Mouse (Mus musculus): ENCODE data around the gene Cgnl1. TPM values are rescaled to one million over a fixed set of nuclear protein-coding genes. Genes with fewer than 3 reads are reported as not detected.

Cgnl1 gene
- polyA plus RNA-seq, 1 experiment from 2014 or later, result 6.9 TPM

DNA sequence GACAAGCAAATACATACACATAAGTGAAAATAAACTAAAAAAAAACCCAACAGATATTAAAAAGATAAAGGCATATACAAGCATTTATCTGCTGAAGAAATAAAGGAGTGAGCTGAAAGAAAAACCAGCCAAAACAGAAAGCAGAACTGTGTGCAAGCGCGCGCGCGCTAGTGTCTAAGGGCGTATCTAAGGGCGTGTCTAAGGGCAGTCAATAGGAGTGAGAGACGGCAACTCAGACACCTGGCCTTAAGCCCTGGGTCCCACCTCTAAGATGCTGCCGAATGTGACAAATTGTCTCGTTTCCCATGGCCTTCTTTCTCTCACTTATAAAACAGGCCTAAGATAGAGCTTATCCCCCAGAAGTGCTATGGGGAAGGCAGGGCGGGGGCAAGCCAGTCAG, 6.9 kb downstream of the Cgnl1 start:
- Histone ChIP-seq H3K9ac (replicated peaks) (no peak overlapping the region), H3K4me1 (peaks cover 16% of the 10 kb centered on the region), H3K36me3 (no peaks in the 10 kb centered on the region), H3K4me3 (replicated peaks) (no peak overlapping the region), H3K27me3 (replicated peaks) (0 out of 2 replicates have a peak, but pooled peaks cover 4% of the 10 kb centered on the region), H3K4me2 (no peak overlapping the region), H3K9me3 (replicated peaks) (no peaks in the 10 kb centered on the region), H3K27ac (replicated peaks) (no peak overlapping the region)
- no peak for ATAC-seq (ENCODE audit: low FRiP score)
- 61% methylated on average over 11 of the region's 11 CpGs for WGBS

DNA sequence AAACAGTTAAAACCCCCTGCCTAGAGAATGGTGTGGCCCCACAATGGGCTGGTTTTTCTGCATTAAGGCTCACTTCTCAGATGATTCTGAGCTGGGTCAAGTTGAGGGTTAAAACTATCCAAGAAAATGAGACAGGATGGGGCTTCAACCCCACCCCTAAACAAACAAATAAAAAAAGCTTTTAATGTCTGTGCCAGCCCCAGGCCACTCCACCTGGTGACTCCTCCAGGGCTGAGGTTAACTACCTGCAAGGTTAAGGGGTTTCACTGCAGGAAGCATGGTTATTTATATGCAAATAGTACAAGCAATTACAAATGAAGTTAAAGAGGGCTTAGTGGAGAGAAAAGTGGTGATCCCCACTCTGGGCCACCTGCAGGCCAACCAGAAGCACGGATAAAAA, 8.1 kb downstream of the Cgnl1 start:
- 10% methylated on average over 1 of the region's 1 CpGs for WGBS
- Histone ChIP-seq H3K27ac (replicated peaks) (no peak overlapping the region), H3K4me3 (replicated peaks) (no peak overlapping the region), H3K4me2 (no peak overlapping the region), H3K9ac (replicated peaks) (no peak overlapping the region), H3K4me1 (peaks cover 16% of the 10 kb centered on the region), H3K27me3 (replicated peaks) (no peaks in the 10 kb centered on the region), H3K36me3 (no peaks in the 10 kb centered on the region), H3K9me3 (replicated peaks) (no peaks in the 10 kb centered on the region)
- ATAC-seq (ENCODE audit: low FRiP score), result no peak

DNA sequence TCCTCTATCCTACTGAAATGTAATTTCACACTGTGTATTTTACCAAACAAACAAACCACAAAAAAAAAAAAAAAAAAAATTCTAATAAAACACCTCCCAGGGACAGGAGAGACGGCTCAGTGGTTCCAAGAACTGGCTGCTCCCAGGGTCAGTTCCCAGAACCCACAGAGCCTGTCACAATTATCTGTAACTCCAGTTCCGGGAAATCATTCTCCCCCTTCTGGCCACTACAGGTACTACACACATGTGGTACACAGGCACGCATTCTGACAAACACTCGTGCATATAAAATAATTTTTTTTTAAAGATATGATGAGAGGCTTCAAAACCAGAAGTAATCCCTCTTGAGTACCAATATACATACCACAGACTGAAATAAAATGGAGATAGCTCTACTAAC, 9.7 kb downstream of the Cgnl1 start:
- Histone ChIP-seq H3K27me3 (replicated peaks) (no peaks in the 10 kb centered on the region), H3K36me3 (no peaks in the 10 kb centered on the region), H3K9ac (replicated peaks) (no peak overlapping the region), H3K4me3 (replicated peaks) (no peak overlapping the region), H3K9me3 (replicated peaks) (no peaks in the 10 kb centered on the region), H3K4me2 (no peak overlapping the region), H3K4me1 (peaks cover 16% of the 10 kb centered on the region), H3K27ac (replicated peaks) (no peak overlapping the region)
- ATAC-seq (ENCODE audit: low FRiP score), result no peak
- 93% methylated on average over 4 of the region's 4 CpGs for WGBS

DNA sequence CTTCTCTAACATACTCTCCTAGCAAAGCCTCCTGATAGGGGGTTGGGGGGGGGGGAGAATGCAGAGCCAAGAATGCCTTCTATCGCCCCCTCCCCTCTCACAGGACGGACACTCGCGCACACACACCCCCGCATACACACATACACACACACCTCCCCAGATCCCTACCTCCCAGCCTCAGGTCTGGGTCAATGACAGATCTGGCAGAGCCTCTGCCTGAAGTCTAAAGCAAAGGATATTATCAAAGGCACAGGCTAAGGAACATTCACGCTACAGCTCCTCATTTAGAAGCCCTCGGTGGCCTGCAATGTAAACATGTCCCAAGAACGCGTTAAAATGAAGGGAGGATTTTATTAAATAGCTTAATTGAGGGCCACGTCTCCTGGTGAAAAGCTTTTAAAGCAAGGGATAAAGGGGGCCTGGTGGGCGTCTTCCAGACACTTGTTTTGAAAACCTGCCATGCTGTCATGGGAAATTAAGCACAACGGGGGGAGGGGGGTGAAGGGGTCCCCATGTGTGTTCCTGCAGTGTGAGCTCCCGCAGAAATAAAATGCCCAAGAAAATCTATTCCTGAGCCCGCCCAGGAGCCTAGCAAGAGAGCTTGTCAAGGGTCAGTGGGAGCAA, 10.8 kb downstream of the Cgnl1 start:
- Histone ChIP-seq H3K4me3 (replicated peaks) (no peak overlapping the region), H3K27me3 (replicated peaks) (no peaks in the 10 kb centered on the region), H3K9ac (replicated peaks) (no peak overlapping the region), H3K36me3 (no peaks in the 10 kb centered on the region), H3K4me2 (no peak overlapping the region; the same call in 1 of the 2 replicates), H3K27ac (replicated peaks) (no peak overlapping the region), H3K4me1 (peaks cover 16% of the 10 kb centered on the region), H3K9me3 (replicated peaks) (no peaks in the 10 kb centered on the region)
- ATAC-seq (ENCODE audit: low FRiP score), result no peak
- WGBS, result 19% methylated on average over 14 of the region's 14 CpGs

DNA sequence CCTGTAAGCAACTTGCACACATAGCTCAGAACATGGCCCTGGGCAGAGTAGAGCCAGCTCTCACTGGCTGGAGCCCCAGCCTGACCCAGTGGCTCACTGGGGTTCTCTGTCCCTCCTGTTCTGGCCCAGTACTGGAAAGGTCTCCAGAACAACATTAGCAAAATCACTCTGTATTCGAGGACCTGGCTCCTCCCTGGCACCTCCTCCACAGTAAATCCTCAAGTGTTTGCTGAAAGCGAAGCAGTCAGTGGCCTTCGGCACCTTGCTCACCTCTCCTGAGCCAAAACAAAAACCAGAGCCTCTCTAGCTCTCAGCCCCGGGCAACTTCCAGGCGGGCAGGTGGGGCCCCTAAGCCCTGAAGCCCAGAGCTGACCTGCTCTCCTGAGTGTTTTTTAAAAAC, 11.5 kb downstream of the Cgnl1 start:
- WGBS, result 25% methylated on average over 5 of the region's 5 CpGs
- Histone ChIP-seq H3K4me2 (no peak overlapping the region), H3K9ac (replicated peaks) (no peak overlapping the region), H3K4me1 (peaks cover 16% of the 10 kb centered on the region), H3K27ac (replicated peaks) (no peak overlapping the region), H3K27me3 (replicated peaks) (no peaks in the 10 kb centered on the region), H3K36me3 (no peaks in the 10 kb centered on the region), H3K9me3 (replicated peaks) (no peaks in the 10 kb centered on the region), H3K4me3 (replicated peaks) (no peak overlapping the region)
- no peak for ATAC-seq (ENCODE audit: low FRiP score)

DNA sequence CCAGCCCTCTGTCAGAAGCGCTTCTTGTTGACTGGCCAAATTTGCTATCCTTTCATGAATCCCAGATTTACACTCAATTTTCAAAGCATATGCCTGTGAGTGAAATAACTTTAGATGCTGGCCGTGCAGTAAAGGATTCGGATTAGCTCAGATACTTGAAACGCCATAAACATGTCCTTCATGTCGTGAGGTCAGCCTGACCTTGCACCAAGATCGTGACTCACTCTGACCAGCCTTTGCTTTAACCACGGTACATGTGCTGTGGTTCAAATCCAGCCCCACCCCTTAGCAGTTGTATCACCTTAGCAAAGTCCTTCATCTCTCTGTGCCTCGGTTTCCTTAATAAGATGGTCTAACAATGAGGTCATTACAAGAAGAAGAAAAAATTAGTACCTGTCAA, 14.0 kb downstream of the Cgnl1 start:
- no peaks in the 10 kb centered on the region for H3K27me3 ChIP-seq (replicated peaks)
- WGBS, result 73% methylated on average over 8 of the region's 8 CpGs
- H3K4me3 ChIP-seq (replicated peaks), result no peak overlapping the region
- no peak overlapping the region for H3K27ac ChIP-seq (replicated peaks)
- ATAC-seq (ENCODE audit: low FRiP score), result no peak
- H3K36me3 ChIP-seq, result no peaks in the 10 kb centered on the region
- no peak overlapping the region for H3K9ac ChIP-seq (replicated peaks)
- no peak overlapping the region for H3K4me2 ChIP-seq
- no peaks in the 10 kb centered on the region for H3K9me3 ChIP-seq (replicated peaks)
- H3K4me1 ChIP-seq, result peaks cover 21% of the 10 kb centered on the region

DNA sequence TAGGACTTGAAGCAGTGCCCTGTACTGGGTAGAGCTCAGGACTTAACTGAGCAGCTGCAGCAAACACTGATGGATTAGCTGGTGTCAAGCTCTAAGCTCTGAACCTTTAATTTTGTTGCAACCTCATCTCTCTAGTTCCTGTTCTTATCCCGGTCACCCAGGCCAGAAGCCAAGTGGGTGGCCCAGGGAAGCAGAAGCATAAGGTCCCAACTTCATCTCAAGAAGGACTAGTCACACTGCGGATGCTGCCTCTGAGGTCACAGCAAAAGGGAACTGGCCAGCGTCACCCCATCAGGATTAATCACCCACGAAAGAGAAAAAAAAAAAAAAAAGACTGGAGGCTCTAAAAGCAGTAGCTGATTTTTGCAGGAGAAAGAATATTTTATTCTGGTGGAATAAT, 14.5 kb downstream of the Cgnl1 start:
- Histone ChIP-seq H3K9me3 (replicated peaks) (no peaks in the 10 kb centered on the region), H3K27me3 (replicated peaks) (no peaks in the 10 kb centered on the region), H3K9ac (replicated peaks) (no peak overlapping the region), H3K4me1 (peaks cover 21% of the 10 kb centered on the region), H3K27ac (replicated peaks) (no peak overlapping the region), H3K36me3 (no peaks in the 10 kb centered on the region), H3K4me2 (no peak overlapping the region), H3K4me3 (replicated peaks) (no peak overlapping the region)
- ATAC-seq (ENCODE audit: low FRiP score), result no peak
- 50% methylated on average over 4 of the region's 4 CpGs for WGBS

DNA sequence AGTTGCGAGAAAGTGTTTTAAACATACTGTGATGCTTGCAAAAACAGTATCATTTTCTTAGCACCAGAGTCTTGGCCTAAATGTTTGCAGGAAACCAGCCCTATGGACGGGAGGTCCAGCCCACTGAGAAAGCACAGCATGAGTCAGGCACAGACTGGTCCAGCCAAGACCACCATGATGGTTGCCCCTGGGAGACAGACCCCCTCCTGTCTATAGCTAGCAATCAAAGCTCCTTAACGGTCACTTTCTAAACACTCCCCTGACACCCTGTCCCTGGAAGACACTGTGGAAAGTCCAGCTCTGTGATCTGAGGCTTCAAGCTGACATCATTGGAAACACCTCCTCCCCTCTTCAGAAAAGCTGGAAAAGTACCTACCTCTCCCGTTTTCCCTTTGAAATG, 17.4 kb downstream of the Cgnl1 start:
- no peaks in the 10 kb centered on the region for H3K36me3 ChIP-seq
- H3K4me2 ChIP-seq, result no peak overlapping the region
- no peak overlapping the region for H3K9ac ChIP-seq (replicated peaks)
- WGBS, result 50% methylated on average over 4 of the region's 4 CpGs
- no peak for ATAC-seq (ENCODE audit: low FRiP score)
- peaks cover 15% of the 10 kb centered on the region for H3K4me1 ChIP-seq
- H3K9me3 ChIP-seq (replicated peaks), result no peaks in the 10 kb centered on the region
- H3K27me3 ChIP-seq (replicated peaks), result no peaks in the 10 kb centered on the region
- H3K27ac ChIP-seq (replicated peaks), result no peak overlapping the region
- no peak overlapping the region for H3K4me3 ChIP-seq (replicated peaks)

DNA sequence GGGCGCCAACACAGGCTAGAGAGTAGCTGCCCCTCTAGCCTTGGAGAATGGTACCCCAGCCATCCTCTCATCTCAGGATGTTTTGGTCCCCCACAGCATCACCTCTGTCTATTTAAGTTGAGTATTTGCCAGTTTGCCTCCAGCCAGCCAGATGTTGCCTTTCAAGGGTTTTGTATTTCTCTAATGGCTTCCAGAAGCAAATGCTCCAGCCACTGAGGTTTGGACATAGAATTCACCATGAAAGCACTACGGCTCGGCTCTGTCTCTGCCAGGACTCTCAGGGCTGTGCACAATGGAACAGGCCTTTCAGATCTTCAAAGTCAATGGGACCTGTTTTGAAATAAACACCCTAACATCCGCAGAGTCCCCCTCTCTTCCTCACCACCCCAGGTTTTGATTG, 17.9 kb downstream of the Cgnl1 start:
- no peak for ATAC-seq (ENCODE audit: low FRiP score)
- no peak overlapping the region for H3K4me3 ChIP-seq (replicated peaks)
- H3K27me3 ChIP-seq (replicated peaks), result no peaks in the 10 kb centered on the region
- no peak overlapping the region for H3K9ac ChIP-seq (replicated peaks)
- no peaks in the 10 kb centered on the region for H3K9me3 ChIP-seq (replicated peaks)
- peaks cover 15% of the 10 kb centered on the region for H3K4me1 ChIP-seq
- no peak overlapping the region; the same call in 1 of the 2 replicates for H3K27ac ChIP-seq (replicated peaks)
- H3K36me3 ChIP-seq, result no peaks in the 10 kb centered on the region
- H3K4me2 ChIP-seq, result no peak overlapping the region
- WGBS, result 55% methylated on average over 4 of the region's 4 CpGs

DNA sequence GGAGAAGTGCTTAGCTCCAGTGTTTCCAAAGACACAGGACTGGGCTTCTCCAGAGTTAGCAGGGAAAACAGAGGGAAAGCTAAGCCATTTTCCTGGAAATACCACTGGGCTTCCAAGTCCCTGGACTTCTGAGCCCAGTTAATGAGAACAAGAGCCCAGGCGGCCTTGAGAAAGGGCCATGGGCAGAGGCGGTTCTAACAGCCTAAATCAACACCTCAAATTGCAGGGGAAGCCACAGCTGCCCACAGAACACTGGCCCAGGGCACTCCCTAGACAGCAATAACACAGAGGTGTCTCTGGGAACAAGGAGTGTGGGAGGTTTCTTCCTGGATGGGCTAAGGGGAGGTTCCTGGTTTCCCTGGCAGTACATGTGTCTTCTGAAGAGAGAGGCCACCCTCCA, 18.3 kb downstream of the Cgnl1 start:
- 30% methylated on average over 2 of the region's 2 CpGs for WGBS
- Histone ChIP-seq H3K36me3 (no peaks in the 10 kb centered on the region), H3K4me1 (peaks cover 15% of the 10 kb centered on the region), H3K27ac (replicated peaks) (no peak overlapping the region), H3K4me2 (no peak overlapping the region), H3K9ac (replicated peaks) (no peak overlapping the region), H3K9me3 (replicated peaks) (no peaks in the 10 kb centered on the region), H3K4me3 (replicated peaks) (no peak overlapping the region), H3K27me3 (replicated peaks) (no peaks in the 10 kb centered on the region)
- ATAC-seq (ENCODE audit: low FRiP score), result no peak

DNA sequence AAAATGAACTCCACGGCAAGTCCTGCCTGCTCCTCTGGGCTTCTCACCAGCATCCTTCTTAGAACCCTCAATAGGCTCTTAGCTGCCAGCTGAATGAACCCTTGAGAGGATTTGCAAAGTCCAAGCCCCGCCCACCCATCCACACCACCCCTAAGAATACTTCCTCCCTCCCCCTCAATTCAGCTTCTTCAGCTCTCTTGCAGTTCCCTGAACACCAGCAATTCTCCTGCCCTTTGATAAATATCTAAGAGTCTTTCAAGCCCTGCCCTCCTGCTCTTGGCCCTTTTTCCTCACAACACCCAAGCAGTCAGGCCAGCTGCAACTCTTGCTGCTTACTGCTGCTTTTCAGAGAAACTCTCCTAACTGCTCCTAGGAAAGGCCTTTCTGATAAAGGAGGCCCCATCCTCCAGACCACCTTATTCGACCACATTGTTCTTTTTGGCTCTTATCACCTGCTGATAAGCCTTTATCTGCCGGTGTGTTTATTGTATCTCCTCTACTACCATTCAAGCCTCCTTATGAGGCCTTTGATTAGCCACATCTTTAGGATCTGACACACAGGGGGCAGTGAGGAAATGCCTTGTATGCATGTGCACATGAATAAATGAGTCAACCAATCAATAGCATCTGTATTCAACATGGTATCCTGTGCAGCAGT, 21.3 kb downstream of the Cgnl1 start:
- ATAC-seq (ENCODE audit: low FRiP score), result no peak
- H3K27ac ChIP-seq (replicated peaks), result no peak overlapping the region
- H3K27me3 ChIP-seq (replicated peaks), result no peaks in the 10 kb centered on the region
- H3K36me3 ChIP-seq, result no peaks in the 10 kb centered on the region
- WGBS, result 14% methylated on average over 4 of the region's 4 CpGs
- no peak overlapping the region for H3K4me2 ChIP-seq
- no peak overlapping the region for H3K9ac ChIP-seq (replicated peaks)
- peaks cover 15% of the 10 kb centered on the region for H3K4me1 ChIP-seq
- H3K4me3 ChIP-seq (replicated peaks), result no peak overlapping the region
- H3K9me3 ChIP-seq (replicated peaks), result no peaks in the 10 kb centered on the region

DNA sequence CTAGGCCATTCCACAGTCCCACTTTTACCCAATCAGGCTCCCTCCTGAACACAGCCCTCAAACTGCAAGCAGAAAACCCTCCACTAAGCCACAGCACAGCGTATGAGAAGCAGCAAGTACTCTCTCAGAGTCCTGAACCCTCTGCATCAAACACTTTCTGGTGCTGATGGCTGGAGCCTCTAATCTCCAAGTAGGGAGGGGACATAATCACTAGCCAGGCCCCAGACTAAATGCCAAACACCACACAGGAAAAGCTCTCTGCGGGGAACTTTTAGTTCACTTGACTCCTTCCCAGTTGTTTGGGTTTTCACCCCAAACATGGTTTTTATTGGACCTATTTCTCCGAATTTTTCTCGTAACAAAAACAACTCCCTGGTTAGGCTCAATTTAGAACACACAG, 25.0 kb downstream of the Cgnl1 start:
- Histone ChIP-seq H3K27me3 (replicated peaks) (no peaks in the 10 kb centered on the region), H3K4me2 (no peak overlapping the region), H3K9me3 (replicated peaks) (no peaks in the 10 kb centered on the region), H3K9ac (replicated peaks) (no peak overlapping the region), H3K4me3 (replicated peaks) (no peak overlapping the region), H3K36me3 (no peaks in the 10 kb centered on the region), H3K27ac (replicated peaks) (no peak overlapping the region), H3K4me1 (peaks cover 9% of the 10 kb centered on the region; the same call in 1 of the 2 replicates)
- no peak for ATAC-seq (ENCODE audit: low FRiP score)
- 60% methylated on average over 4 of the region's 4 CpGs for WGBS
